Mouse (Mus musculus) spleen, postnatal 10 days (tissue): ENCODE data around the gene Mterf4.

ENCODE experiments used
- DNase-seq, 2 experiments: peaks; one replicate each; pipeline ENCODE4 v3.0.0; 2021 to 2022; ENCODE audit warnings: low spot score in 2 of 2

The Mterf4 gene

GRCm38 (mm10) chr1:93268246-93268645 is 37.5 kb downstream of the Mterf4 start:
- no peak for DNase-seq

GRCm38 (mm10) chr1:93267207-93267606 is 38.5 kb downstream of the Mterf4 start:
- no peak for DNase-seq

GRCm38 (mm10) chr1:93257560-93257959 is 48.2 kb downstream of the Mterf4 start:
- no peak for DNase-seq

GRCm38 (mm10) chr1:93255761-93256160 is 50.0 kb downstream of the Mterf4 start:
- no peak for DNase-seq

GRCm38 (mm10) chr1:93252586-93252985 is 53.1 kb downstream of the Mterf4 start:
- no peak for DNase-seq
